Mouse (Mus musculus) kidney, adult 10 weeks (tissue): ENCODE results near the gene Swsap1. TPM values are rescaled to one million over a fixed set of nuclear protein-coding genes. Genes with fewer than 3 reads are reported as not detected.

Experiments
- polyA plus RNA-seq: library from polyadenylated mRNA; stranded (reverse); fragments of 350-450 nt; fragmentation: Illumina TruSeq; extraction: RNeasy Lipid Tissue Mini Kit (QIAGEN cat#74804); gene quantifications from one replicate; pipeline ENCODE4 v1.2.3, GENCODE M21; 2014; ENCODE audit warnings: low read depth, low replicate concordance

Gene Swsap1
- 6.1 TPM for polyA plus RNA-seq

GRCm38 (mm10) chr9:21955570-21956281 is at the start of gene Swsap1:
Gene Swsap1 (plus strand): TSS chr9:21955755.

DNA sequence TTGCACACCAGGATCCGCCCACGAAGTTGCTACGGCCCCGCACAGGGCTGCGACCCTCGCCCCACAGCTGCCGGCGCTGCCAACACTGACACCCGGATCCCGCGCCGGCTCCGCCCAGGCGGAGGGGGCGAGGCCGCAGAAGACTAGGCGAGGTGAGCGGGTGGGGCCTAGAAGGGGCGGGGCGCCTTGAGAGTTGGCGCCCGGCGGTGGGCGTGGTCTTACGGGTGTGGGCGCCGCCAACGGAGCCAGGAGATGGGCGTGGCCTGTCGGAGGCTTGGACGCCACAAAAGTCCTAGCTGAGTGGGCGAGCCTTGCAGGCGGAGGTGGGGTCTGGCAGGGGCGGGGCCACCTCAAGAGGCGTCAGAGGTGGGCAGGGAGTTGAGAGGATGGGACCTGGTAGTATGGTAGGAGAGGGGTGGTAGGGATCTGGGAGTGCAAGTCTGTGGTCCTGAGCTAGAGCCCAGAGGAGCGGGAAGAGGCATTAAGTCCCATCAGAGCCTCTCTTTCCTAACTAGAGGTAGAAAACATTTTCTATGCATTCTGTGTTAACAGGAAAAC is 37.4 kb upstream of the Swsap1 start, which contains the start of gene Rab3d:
Gene Rab3d (minus strand): TSS at position 158 of the 558 bp plus-strand sequence.

DNA sequence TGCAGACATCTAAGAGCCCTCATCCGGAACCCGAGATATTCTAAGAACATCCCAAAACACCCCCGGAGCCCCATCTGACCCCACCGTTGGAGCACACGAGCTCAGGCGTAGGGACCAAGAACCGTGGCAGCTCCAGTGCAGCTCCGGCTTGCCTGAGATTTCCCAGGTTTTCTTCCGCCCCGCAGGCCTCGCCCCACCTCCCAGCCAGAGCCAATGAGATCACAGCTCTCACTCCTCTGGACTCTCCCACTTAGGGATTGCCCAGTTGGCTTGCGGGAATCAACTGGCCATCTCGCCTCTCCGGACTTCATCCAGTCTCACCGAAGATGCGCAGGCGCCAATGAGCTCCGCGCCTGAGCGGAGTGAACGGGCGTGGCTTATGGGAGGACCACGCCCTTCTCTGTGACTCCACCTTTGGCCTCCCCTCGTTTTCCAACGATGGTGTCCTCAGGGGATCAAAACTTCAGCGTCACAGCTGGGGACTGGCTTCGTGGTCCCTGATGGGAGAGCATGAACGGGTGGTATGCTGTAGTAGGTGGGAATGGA is 28.3 kb upstream of the Swsap1 start, which contains the start of the genes Ccdc159 and Tmem205:
Gene Ccdc159 (plus strand): TSS at position 264 of the 546 bp plus-strand sequence.
Gene Tmem205 (minus strand): TSS at position 349 of the 546 bp plus-strand sequence.

DNA sequence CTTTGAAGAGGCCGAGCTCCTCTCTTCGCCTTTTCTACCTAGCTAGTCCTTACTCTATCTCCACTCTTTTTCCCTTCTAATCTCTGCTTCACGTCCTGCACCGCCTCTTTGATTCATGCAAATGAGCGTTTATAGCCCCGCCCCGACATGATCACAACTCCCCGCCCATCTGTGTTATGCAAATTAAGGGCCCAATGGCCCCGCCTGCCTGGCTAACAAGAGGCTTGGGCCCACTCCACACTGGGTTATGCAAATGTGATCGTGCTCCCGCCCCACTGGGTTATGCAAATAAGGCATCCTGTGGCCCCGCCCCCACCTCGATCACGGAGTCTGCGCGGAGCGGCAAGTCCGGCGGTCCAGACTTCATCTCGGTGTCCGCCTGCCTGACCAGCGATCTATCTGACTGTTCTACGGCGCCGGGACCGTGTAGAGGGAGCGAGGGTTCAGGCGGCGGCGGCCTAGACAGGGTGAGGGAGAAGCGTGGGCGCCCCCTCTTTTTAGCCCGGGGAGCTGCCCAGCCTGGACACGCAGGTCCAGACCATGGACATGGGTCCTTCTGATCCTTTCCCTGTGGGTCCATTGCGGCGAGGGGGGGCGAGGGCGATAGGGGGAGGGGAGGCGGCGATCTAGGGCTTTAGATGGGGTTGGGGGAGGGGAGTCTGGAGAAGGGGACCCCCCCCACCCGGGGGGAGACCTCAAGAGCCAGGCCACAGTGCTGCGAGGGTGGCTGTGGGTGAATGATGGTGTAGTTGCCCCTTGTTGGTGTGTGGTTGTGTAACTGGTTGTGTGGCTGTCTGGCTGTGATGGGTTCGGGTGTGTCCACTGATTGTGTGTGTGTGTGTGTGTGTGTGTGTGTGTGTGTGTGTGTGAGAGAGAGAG is 18.6 kb upstream of the Swsap1 start, which contains the start of gene Plppr2:
Gene Plppr2 (plus strand): TSS at position 342 of the 879 bp plus-strand sequence.

GRCm38 (mm10) chr9:21963417-21963816 is 7.9 kb downstream of the Swsap1 start, which contains the start of gene Epor:
Gene Epor (minus strand): TSS chr9:21963506.

DNA sequence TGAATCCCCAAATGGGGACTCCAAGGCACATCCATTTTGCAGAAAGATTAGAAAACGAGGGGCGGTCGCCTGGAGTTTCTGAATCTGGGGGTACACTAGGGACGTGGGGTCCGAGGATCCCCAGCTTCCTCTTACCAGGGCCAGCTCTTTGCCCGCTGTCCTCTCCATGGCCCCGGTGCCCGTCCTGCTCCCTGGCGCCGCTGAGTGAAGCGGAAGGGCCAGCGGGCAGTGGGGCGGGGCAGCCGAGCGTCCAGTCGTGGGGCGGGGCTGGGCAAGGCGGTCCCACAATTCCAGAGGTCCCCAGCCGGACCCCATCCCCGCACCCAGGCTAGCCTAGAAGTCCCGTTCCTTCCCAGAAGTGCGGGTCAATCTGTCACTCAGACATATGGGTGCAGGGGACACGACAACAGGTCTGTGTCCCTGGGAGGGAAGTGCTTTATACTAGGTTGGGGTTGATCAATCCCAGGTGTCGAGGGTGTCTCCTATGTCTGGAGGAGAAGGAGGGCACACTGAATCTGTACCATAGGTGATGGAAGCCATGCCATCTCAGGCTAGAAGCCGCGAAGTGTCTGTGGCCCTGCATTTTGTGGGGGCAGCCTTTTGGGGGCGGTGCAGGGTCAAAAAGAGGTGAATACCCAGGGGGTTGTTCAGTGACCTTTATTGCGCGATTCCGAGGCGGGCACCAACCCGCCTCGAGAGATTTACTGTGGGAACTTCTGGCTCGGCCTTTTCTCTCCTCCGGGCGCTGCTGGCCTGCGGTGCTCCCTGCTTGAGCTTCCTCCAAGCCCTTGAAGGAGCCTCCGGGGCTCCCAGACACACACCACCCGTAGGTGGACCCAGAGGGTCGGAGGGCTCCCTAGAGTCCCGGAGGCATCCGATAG is 33.9 kb downstream of the Swsap1 start, which contains the start of gene Rgl3:
Gene Rgl3 (minus strand): TSS at position 217 of the 881 bp plus-strand sequence.

DNA sequence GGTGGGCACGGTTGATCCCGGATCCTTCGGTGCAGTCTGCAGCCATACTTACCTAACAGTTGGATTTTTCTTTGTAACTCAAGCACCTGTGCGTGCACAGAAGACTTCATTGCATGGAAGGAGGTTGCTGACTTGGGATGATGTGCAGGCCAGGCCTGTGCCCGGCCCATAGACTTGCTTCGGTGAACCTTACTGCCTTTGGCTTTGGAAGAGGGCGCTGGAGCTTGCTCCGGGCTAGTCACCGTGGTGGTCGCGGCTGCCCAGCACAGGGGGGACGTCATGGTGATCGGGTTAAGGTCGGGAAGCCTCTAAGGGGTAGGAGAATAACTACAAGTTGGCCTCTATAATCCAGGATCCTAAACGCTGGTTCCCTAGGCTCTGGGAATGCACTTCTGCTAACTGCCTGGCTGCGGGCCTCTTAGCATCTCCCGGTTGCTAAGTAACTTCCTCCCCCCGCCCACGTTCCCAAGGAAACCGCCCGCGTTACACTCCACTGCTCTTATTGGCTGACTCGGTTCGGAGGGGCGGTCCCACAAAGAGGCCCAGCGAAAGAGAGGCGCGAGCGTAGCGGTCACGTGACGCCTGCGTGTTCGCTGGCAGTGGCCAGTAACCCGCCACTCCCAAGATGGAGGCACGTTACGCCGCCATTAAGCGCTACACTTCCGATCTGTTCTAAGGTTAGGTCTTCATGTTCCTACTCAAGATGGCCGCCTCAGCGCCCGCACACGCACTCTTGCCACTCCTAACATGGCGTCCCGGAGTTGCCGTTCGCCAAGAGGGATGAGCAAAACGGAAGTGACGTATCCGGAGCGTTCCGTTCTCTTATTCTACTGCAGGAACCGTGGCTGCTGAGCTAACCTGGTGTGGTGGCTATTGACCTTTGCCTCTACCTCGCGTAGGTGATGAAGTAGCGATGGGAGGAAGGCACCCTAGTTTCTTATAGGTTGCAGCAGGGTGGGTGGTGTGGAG is 46.9 kb downstream of the Swsap1 start, which contains the start of the genes Ccdc151 and Prkcsh:
Gene Ccdc151 (minus strand): TSS at position 441 of the 969 bp plus-strand sequence.
Gene Prkcsh (plus strand): TSS at position 613 of the 969 bp plus-strand sequence.

Other genes starting within 250 kb of the Swsap1 start
- 6.7 TPM for gene Ldlr, start 232.3 kb upstream of the Swsap1 start, polyA plus RNA-seq
- gene Spc24, start 195.5 kb upstream of the Swsap1 start, polyA plus RNA-seq, result 1.2 TPM
- 4.7 TPM for gene Kank2, start 157.0 kb upstream of the Swsap1 start, polyA plus RNA-seq
- gene Angptl8, start 120.2 kb upstream of the Swsap1 start, polyA plus RNA-seq, result not detected
- gene Dock6, start 103.1 kb upstream of the Swsap1 start, polyA plus RNA-seq, result 3.0 TPM
- 1.9 TPM for gene Rab3d, start 37.6 kb upstream of the Swsap1 start, polyA plus RNA-seq
- not detected for gene Ccdc159, start 28.3 kb upstream of the Swsap1 start, polyA plus RNA-seq
- gene Tmem205, start 28.2 kb upstream of the Swsap1 start, polyA plus RNA-seq, result 0.97 TPM
- not detected for gene Plppr2, start 18.7 kb upstream of the Swsap1 start, polyA plus RNA-seq
- gene Epor, start 7.8 kb downstream of the Swsap1 start, polyA plus RNA-seq, result not detected
- gene Rgl3, start 33.7 kb downstream of the Swsap1 start, polyA plus RNA-seq, result 2.5 TPM
- not detected for gene Ccdc151, start 46.9 kb downstream of the Swsap1 start, polyA plus RNA-seq
- gene Prkcsh, start 47.1 kb downstream of the Swsap1 start, polyA plus RNA-seq, result 7.0 TPM
- gene Elavl3, start 96.3 kb downstream of the Swsap1 start, polyA plus RNA-seq, result 0.16 TPM
- not detected for gene Gm49318, start 115.5 kb downstream of the Swsap1 start, polyA plus RNA-seq
- gene Zfp653, start 115.6 kb downstream of the Swsap1 start, polyA plus RNA-seq, result 0.16 TPM
- 8.3 TPM for gene Ecsit, start 129.7 kb downstream of the Swsap1 start, polyA plus RNA-seq
- 5.1 TPM for gene Cnn1, start 143.5 kb downstream of the Swsap1 start, polyA plus RNA-seq
- 7.7 TPM for gene Elof1, start 161.4 kb downstream of the Swsap1 start, polyA plus RNA-seq
- 3.6 TPM for gene Acp5, start 180.0 kb downstream of the Swsap1 start, polyA plus RNA-seq
- gene Pigyl, start 201.1 kb downstream of the Swsap1 start, polyA plus RNA-seq, result 4.6 TPM
- 0.20 TPM for gene Zfp872, start 232.3 kb downstream of the Swsap1 start, polyA plus RNA-seq